Mouse (Mus musculus) heart, postnatal 0 days (tissue): ENCODE measurements around the gene Chd2.

Experiments
- CTCF ChIP-seq: IDR thresholded peaks from 2 replicates; pipeline ENCODE4 v1.5.1; 2016; ENCODE audit warnings: antibody characterized with exemption, control low read depth, low read depth
- EP300 ChIP-seq: IDR thresholded peaks from 2 replicates; pipeline ENCODE4 v1.6.1; 2016; ENCODE audit warnings: antibody characterized with exemption, low read depth

GRCm38 (mm10) chr7:73507491-73507890 lies 34.1 kb downstream of the Chd2 start:
- TF ChIP-seq CTCF (no peak), EP300 (no peak)
